Mouse (Mus musculus) NIH3T3 (cell line): Measurements from ENCODE around the gene Usp17lb.
"Not testable (repeated sequence)": the region's sequence is repeated elsewhere in the genome, so short reads cannot be mapped to it uniquely, and the experiment has no call there.

Source experiments
- DNase-seq: peaks from one replicate; pipeline ENCODE4 v3.0.0-alpha.2; 2012; ENCODE audit warnings: low read depth

The Usp17lb gene

GRCm38 (mm10) chr7:104842503-104842902, at the start of gene Usp17lb:
Gene Usp17lb, minus strand, starts transcription at chr7:104842603.
- no peak for DNase-seq

DNA sequence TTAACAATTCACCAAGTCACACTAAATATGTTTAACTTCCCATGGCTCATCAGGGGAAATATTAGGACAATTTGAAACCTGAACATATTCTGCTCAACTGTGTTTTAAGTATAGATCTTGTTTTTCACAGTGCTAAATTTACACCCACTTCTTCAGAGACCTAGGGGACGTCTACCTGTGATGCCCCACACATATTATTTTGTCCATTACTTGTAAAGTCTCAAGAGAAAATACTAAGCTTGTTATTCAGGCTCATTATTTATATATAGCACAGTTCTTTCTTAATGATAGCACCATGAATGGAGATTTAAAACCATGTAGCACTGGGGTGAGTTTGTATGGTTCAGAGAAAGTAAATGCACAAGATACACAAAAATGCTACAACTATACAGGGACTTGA, 35.3 kb upstream of the Usp17lb start, which contains the start of gene Olfr665:
Olfr665 (plus strand) TSS at position 301 of the 400 bp plus-strand sequence.
- no peak for DNase-seq

- DNase-seq: peak; percentile 77
Observed at GRCm38 (mm10) chr7:104861381-104861780, 19.0 kb upstream of the Usp17lb start.

DNA sequence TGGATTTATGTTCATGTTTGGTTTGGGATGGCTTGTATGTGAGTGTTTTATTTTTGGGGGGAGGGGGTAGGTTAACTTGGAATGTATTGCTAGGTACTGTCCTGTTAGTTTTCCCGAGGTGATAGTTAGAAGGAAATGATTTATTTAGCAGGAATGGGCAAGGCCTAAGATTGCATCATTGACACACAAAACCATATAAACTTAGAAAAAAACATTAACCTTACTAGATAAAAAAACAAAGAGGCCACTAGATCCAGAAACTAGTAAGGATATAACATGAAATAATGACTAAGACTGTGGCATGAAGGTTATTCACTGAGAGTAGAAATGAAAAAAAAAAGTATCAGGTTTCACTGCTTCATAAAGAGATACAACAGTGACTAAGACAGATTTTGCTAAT, 15.3 kb upstream of the Usp17lb start:
- no peak for DNase-seq

DNA sequence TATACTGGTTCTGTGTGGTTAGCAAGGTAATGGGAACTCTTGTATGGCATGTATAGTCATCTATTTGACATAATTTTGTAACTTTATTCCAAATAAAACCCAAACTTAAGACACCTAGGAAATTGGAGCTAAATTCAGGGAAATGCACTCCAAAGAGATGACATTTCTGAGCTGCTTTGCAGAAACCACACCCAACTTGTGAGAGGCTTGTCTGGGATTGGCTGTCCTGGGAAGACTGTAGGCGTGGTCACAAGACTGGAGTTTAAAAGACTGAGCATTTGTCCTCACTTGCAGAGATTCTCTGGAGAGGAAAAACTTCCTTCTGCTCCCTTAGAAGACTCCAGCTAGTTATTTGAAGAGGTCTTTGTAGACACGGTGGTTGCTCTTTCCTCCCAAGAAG, 14.3 kb upstream of the Usp17lb start, which contains the start of gene Usp17la:
Usp17la (plus strand) TSS at position 301 of the 400 bp plus-strand sequence.
- DNase-seq: not testable (repeated sequence)

GRCm38 (mm10) chr7:104855248-104855750, 12.9 kb upstream of the Usp17lb start:
- DNase-seq: no peak

DNA sequence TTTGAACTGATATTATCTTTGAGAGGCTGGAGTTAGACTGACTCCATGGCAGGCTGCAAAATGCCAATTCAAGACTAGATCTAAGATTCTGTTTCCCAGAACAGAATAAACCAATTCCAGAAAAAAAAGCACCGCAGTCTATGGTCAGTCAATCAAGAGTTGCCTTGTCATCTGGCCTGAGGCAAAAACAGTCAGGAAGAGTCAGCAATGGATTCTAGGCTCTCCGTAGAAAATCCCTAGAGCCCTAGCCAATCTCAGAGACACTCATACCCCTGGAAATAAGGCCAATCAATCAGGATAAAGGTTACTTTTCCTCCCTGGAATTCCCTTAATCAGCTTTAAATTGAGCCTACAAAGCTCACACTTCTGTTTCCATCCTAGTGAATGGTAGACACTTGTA, 9.1 kb upstream of the Usp17lb start:
- DNase-seq: peak; percentile 58

- DNase-seq: peak; percentile 17
Observed at GRCm38 (mm10) chr7:104843731-104844287, 1.4 kb upstream of the Usp17lb start.

DNA sequence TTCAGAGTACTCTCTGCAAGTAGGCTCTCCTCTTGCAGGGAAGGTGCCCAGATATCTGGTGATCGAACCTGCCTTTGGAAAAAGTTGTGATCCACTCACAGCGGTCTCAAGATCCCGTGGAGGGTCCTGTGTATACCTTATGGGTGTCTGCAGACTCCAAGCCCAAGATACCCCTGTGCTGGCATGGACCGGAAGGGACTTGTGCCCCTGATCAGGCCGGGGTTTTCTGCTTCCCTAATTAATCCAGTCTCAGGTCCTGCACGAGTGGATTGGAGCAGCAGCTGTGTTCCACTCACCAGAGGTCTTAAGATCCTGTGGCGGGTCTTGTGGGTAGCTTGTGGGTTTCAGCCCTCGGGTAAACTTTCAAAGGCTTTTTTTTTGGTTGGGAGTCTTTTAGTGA, 32.1 kb downstream of the Usp17lb start:
- not testable (repeated sequence) for DNase-seq

GRCm38 (mm10) chr7:104790796-104791195, 51.6 kb downstream of the Usp17lb start:
- DNase-seq: peak; percentile 72
